Mouse (Mus musculus) megakaryocyte-erythroid progenitor cell, adult 5 weeks (primary cell): ENCODE measurements around the gene Kcna6. TPM values are rescaled to one million over a fixed set of nuclear protein-coding genes. Genes with fewer than 3 reads are reported as not detected.

Source experiments
- polyA plus RNA-seq: library from polyadenylated mRNA; stranded (reverse); fragments of >175 nt; gene quantifications from 2 replicates; pipeline ENCODE4 v1.2.3, GENCODE M21; 2012

Gene Kcna6
- not detected in 2 replicates for polyA plus RNA-seq

DNA sequence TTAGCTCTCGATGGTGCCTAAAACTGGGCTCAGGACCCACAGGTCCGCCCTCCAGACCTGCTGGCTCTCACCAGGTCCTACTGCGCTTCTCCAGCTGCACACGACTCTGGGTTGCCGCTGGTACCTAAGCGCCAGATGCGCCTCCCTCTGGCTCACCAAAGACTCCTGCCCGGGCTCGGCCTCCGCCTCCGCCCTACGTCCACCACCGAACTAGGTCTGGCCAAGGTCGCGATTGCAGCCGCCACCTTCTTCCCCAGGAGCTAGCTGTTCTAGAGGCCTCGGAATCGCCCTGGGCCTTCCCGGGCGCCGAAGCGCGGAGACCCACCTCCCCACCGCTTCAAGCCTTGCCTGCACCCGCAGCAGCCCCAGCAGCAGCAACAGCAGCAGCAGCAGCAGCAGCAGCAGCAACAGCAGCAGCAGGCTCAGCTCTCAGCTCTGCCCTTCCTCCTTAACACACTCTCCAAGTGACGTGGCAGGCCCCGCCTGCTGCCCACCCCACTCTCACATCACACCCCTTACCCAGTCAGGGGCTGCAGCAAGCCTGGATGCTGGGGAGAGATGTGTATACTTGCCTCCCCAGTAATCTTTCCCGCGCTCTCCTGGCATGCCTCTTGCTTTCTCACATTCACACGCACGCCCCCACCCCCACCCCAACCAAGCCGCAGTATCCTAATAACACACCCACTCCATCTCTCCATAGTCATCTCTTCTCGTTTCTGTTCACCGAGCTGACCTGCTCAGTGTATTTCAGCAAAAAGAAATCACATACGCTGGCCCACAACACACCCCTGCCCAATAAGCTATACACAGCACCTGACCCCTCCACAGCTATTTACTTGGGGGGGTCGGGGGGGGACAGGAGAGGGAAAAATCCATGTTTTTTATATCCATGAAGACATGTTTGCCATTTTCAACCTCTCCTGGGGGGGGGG is at the start of gene Kcna6:
TSS of gene Kcna6 (minus strand) at position 464 of the 932 bp plus-strand sequence.

Other genes starting within 250 kb of the Kcna6 start
- gene Kcna5, start 205.3 kb downstream of the Kcna6 start, polyA plus RNA-seq = not detected in 2 replicates
- gene Kcna1, start 94.3 kb downstream of the Kcna6 start, polyA plus RNA-seq = 0.02 TPM in 1 of 2 replicates, not detected in the other
- gene Ndufa9, start 108.5 kb upstream of the Kcna6 start, polyA plus RNA-seq = 3.8 and 4.5 TPM in 2 replicates
- not detected in 2 replicates for gene Akap3, start 112.4 kb upstream of the Kcna6 start, polyA plus RNA-seq
- 0.05 TPM in 1 of 2 replicates, not detected in the other for gene Dyrk4, start 181.2 kb upstream of the Kcna6 start, polyA plus RNA-seq
- 16.8 and 17.0 TPM in 2 replicates for gene Rad51ap1, start 198.9 kb upstream of the Kcna6 start, polyA plus RNA-seq
- 2.9 and 3.1 TPM in 2 replicates for gene D6Wsu163e, start 199.3 kb upstream of the Kcna6 start, polyA plus RNA-seq